ENCODE assay signal across 8 mouse cellular contexts in genomic region chr3:57470981-57471601, GRCm38 (mm10). TPM values are rescaled to one million over a fixed set of nuclear protein-coding genes. Genes with fewer than 3 reads are reported as not detected.
DNase-seq lines count a peak whose midpoint lies in the region; ATAC-seq and TF ChIP-seq lines count a peak whose summit lies in the region.

No protein-coding gene starts in this region.

- peak; percentile 64 for DNase-seq in adrenal gland, adult 2 months
- DNase-seq in limb, embryonic 10.5 days (ENCODE audit: low spot score), result no peak
- no peak for DNase-seq in cerebellum, adult 11-12 months

- no peaks in the 10 kb centered on the region for H3K9me3 ChIP-seq in E14TG2a.4 (ENCODE audit: low read length)
- no peaks in the 10 kb centered on the region for H3K9me3 ChIP-seq in forebrain, embryonic 16.5 days (ENCODE audit: control insufficient read depth, low read length)
- no peaks in the 10 kb centered on the region for H3K9me3 ChIP-seq in hindbrain, embryonic 13.5 days
- H3K9me3 ChIP-seq in limb, embryonic 10.5 days (replicated peaks), result no peaks in the 10 kb centered on the region
- H3K9me3 ChIP-seq in midbrain, embryonic 12.5 days, result no peaks in the 10 kb centered on the region
- no peaks in the 10 kb centered on the region for H3K9me3 ChIP-seq in stomach, embryonic 16.5 days (replicated peaks; ENCODE audit: control insufficient read depth, low read length)

- H3K4me2 ChIP-seq in forebrain, embryonic 16.5 days (ENCODE audit: low read length), result peak overlapping the region; percentile 56
- peak overlapping the region; percentile 50 for H3K4me2 ChIP-seq in hindbrain, embryonic 13.5 days
- peak overlapping the region; percentile 46 for H3K4me2 ChIP-seq in midbrain, embryonic 12.5 days (replicated peaks)
- peak overlapping the region; percentile 50 for H3K4me2 ChIP-seq in stomach, embryonic 16.5 days (ENCODE audit: low read depth, low read length)

- H3K4me3 ChIP-seq in E14TG2a.4 (replicated peaks; ENCODE audit: low read length), result peak overlapping the region; percentile 18; the same call in 1 of the 2 replicates
- H3K4me3 ChIP-seq in forebrain, embryonic 16.5 days (replicated peaks; ENCODE audit: low read length), result peak overlapping the region; percentile 34
- peak overlapping the region; percentile 29 for H3K4me3 ChIP-seq in hindbrain, embryonic 13.5 days
- H3K4me3 ChIP-seq in limb, embryonic 10.5 days, result peak overlapping the region; percentile 37
- peak overlapping the region; percentile 18 for H3K4me3 ChIP-seq in midbrain, embryonic 12.5 days
- peak overlapping the region; percentile 19 for H3K4me3 ChIP-seq in stomach, embryonic 16.5 days (replicated peaks; ENCODE audit: low read length)

- ATAC-seq in forebrain, embryonic 16.5 days, result peak; percentile 59
- ATAC-seq in hindbrain, embryonic 13.5 days (ENCODE audit: low FRiP score), result peak; percentile 67; the same call in 1 of the 2 replicates
- ATAC-seq in midbrain, embryonic 12.5 days (ENCODE audit: low FRiP score, low read depth), result peak; percentile 65
- ATAC-seq in stomach, embryonic 16.5 days (ENCODE audit: insufficient read depth, low FRiP score), result peak; percentile 54; the same call in 1 of the 2 replicates

- 3% methylated on average over 15 of the region's 15 CpGs for WGBS in forebrain, embryonic 16.5 days
- WGBS in hindbrain, embryonic 13.5 days, result 2% methylated on average over 15 of the region's 15 CpGs
- WGBS in limb, embryonic 10.5 days, result 5% methylated on average over 15 of the region's 15 CpGs
- WGBS in midbrain, embryonic 12.5 days, result 4% methylated on average over 15 of the region's 15 CpGs
- 10% methylated on average over 15 of the region's 15 CpGs for WGBS in stomach, embryonic 16.5 days

- TF ChIP-seq CTCF in E14TG2a.4 (conservative IDR thresholded peaks at IDR 0.05; ENCODE audit: low read length), result no peak

- no peaks in the 10 kb centered on the region for H3K27me3 ChIP-seq in E14TG2a.4 (ENCODE audit: insufficient read depth, low read length)
- H3K27me3 ChIP-seq in forebrain, embryonic 16.5 days (replicated peaks; ENCODE audit: control insufficient read depth, insufficient read depth, low read length), result no peaks in the 10 kb centered on the region
- no peaks in the 10 kb centered on the region for H3K27me3 ChIP-seq in hindbrain, embryonic 13.5 days
- H3K27me3 ChIP-seq in limb, embryonic 10.5 days (ENCODE audit: low read depth, poor library complexity, severe bottlenecking), result no peaks in the 10 kb centered on the region
- no peaks in the 10 kb centered on the region for H3K27me3 ChIP-seq in midbrain, embryonic 12.5 days
- no peaks in the 10 kb centered on the region for H3K27me3 ChIP-seq in stomach, embryonic 16.5 days (ENCODE audit: control insufficient read depth, insufficient read depth, low read length)

- H3K9ac ChIP-seq in forebrain, embryonic 16.5 days (replicated peaks; ENCODE audit: low read depth, low read length), result peak overlapping the region; percentile 38; the same call in 1 of the 2 replicates
- H3K9ac ChIP-seq in hindbrain, embryonic 13.5 days, result peak overlapping the region; percentile 60; the same call in 1 of the 2 replicates
- H3K9ac ChIP-seq in midbrain, embryonic 12.5 days (replicated peaks), result no peak overlapping the region
- peak overlapping the region; percentile 34 for H3K9ac ChIP-seq in stomach, embryonic 16.5 days (ENCODE audit: low read length)

- peak overlapping the region; percentile 55 for H3K27ac ChIP-seq in forebrain, embryonic 16.5 days (ENCODE audit: low read length)
- H3K27ac ChIP-seq in hindbrain, embryonic 13.5 days, result peak overlapping the region; percentile 66
- H3K27ac ChIP-seq in limb, embryonic 10.5 days, result peak overlapping the region; percentile 79
- H3K27ac ChIP-seq in midbrain, embryonic 12.5 days (replicated peaks), result peak overlapping the region; percentile 73
- peak overlapping the region; percentile 86 for H3K27ac ChIP-seq in stomach, embryonic 16.5 days (ENCODE audit: low read length)

- H3K4me1 ChIP-seq in E14TG2a.4 (replicated peaks; ENCODE audit: low read depth, low read length), result peaks cover 33% of the 10 kb centered on the region
- H3K4me1 ChIP-seq in forebrain, embryonic 16.5 days (replicated peaks; ENCODE audit: control insufficient read depth, insufficient read depth, low read length), result peaks cover 25% of the 10 kb centered on the region
- H3K4me1 ChIP-seq in hindbrain, embryonic 13.5 days (replicated peaks), result peaks cover 25% of the 10 kb centered on the region
- peaks cover 37% of the 10 kb centered on the region for H3K4me1 ChIP-seq in limb, embryonic 10.5 days
- H3K4me1 ChIP-seq in midbrain, embryonic 12.5 days, result peaks cover 31% of the 10 kb centered on the region
- peaks cover 9% of the 10 kb centered on the region; the same call in 1 of the 2 replicates for H3K4me1 ChIP-seq in stomach, embryonic 16.5 days (ENCODE audit: control insufficient read depth, insufficient read depth, low read length)

- H3K36me3 ChIP-seq in E14TG2a.4 (ENCODE audit: insufficient read depth, low read length), result no peaks in the 10 kb centered on the region
- no peaks in the 10 kb centered on the region for H3K36me3 ChIP-seq in forebrain, embryonic 16.5 days (ENCODE audit: control insufficient read depth, insufficient read depth)
- H3K36me3 ChIP-seq in hindbrain, embryonic 13.5 days, result no peaks in the 10 kb centered on the region
- H3K36me3 ChIP-seq in limb, embryonic 10.5 days, result no peaks in the 10 kb centered on the region
- H3K36me3 ChIP-seq in midbrain, embryonic 12.5 days, result no peaks in the 10 kb centered on the region
- 0 out of 2 replicates have a peak, but pooled peaks cover under 1% of the 10 kb centered on the region for H3K36me3 ChIP-seq in stomach, embryonic 16.5 days (ENCODE audit: control insufficient read depth, insufficient read depth, low read length)

RNA-seq across cellular contexts. Expression of gene Tm4sf4, which starts 46.0 kb away (rescaled TPM):
- total RNA-seq in adrenal gland, adult 2 months (2021), result 1 to 10 TPM in 1 of 2 experiments, under 1 TPM in 1; 0.86 to 1.5 TPM
- 0.27 and 0.36 TPM in 2 replicates for polyA plus RNA-seq in adrenal gland, adult 2 months (2012; rRNA removed)
- polyA plus RNA-seq in forebrain, embryonic 16.5 days (2015; fragmentation: Nextera tagmentation; extraction: Ambion mirVana), result not detected in 2 replicates
- polyA plus RNA-seq in hindbrain, embryonic 13.5 days (2015; fragmentation: Nextera tagmentation; extraction: Ambion mirVana), result 0.17 and 0.32 TPM in 2 replicates
- not detected in 2 replicates for polyA plus RNA-seq in limb, embryonic 10.5 days (2016; fragmentation: Nextera tagmentation; extraction: Ambion mirVana)
- polyA plus RNA-seq in midbrain, embryonic 12.5 days (2016; fragmentation: Nextera tagmentation; extraction: Ambion mirVana), result 0.20 TPM in 1 of 2 replicates, not detected in the other
- 17.8 and 20.0 TPM in 2 replicates for polyA plus RNA-seq in stomach, embryonic 16.5 days (2015; fragmentation: Nextera tagmentation; extraction: Ambion mirVana)

Comparison
In these comparisons a context has a peak if more than half of its experiments do, and no peak if none do; other contexts are left out.
1. RNA of gene Tm4sf4, which starts 46.0 kb away (polyA plus RNA-seq): 17.8 to 20.0 TPM in stomach, embryonic 16.5 days; 0.17 to 0.32 TPM in hindbrain, embryonic 13.5 days, 0.27 to 0.36 TPM in adrenal gland, adult 2 months, not detected in forebrain, embryonic 16.5 days, not detected in limb, embryonic 10.5 days and 0.20 TPM in midbrain, embryonic 12.5 days; every median in the first group is over 10 times any median in the second.
2. Peak in every context shown above with its lines, with median percentiles within 50 percentile points of each other: H3K4me3 ChIP-seq, ATAC-seq, H3K27ac ChIP-seq and H3K4me2 ChIP-seq.